Mouse (Mus musculus) cerebellum, postnatal 10 days (tissue): ENCODE data around the gene Gm45015.
A peak's percentile ranks its signal among the peaks of the same experiment; 100 is the strongest.
"Not testable (repeated sequence)": the region's sequence is repeated elsewhere in the genome, so short reads cannot be mapped to it uniquely, and the experiment has no call there.

Experiments
- DNase-seq, 2 experiments: peaks; one replicate each; pipeline ENCODE4 v3.0.0; 2021; ENCODE audit warnings: mixed read lengths in 2 of 2

The Gm45015 gene

DNA sequence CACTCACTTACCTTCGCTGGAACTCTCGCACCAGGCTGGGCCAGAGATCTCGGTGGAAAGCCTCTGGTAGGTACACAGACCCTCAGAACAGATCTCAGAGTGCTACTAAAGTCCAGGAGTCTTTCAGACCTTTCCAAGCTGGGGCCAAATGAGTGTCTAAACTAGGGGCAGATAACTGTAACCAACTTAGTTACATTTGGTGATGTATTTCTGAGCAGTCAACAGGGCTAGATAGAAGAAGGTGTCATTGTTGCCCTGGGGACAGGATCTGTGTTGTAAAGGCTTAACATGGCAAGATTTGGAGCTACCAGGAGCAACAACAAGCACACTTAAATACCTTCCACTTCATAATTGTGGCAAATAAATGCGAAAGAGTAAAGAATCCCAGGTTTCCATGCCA lies at the start of gene Gm45015:
Gene Gm45015 (minus strand): TSS at position 101 of the 400 bp plus-strand sequence.
- DNase-seq: no peak

DNA sequence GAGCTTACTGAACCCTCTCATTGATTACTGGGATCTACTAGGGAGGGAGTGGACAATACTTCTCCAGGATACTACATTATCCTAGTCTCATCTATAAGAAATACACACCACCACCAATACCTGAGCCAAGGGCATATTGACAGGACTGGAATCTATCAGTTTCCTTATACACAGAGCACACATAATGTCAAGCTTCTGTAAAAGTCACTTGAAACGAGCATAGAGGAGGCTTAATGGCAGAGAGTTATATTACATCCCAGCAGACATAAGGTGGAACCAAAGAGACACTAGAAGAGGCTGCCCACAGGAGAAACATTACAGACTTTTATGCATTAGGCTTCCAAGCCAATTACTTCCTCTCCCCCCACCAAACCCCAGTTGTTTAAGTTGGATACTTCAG lies 48.3 kb upstream of the Gm45015 start:
- DNase-seq: no peak

DNA sequence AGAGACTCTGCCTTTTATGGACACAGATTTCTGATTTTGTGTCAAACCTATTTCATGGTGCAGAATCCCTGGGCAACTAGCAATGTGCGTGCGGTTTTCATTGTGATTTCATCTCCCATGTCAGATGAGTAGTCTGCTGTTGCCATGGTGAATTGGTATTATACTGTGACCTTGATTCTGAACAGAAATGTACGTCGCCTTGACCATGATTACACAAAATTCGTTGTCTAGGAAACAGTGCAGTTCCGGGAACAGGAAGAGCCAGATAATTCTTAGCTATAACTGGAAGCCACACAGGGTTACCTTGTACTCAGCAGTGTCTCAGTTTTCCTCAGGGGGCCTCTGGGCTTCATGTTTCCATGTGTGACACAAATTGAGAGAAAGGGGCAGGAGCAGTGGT lies 47.8 kb upstream of the Gm45015 start:
- peak in 1 of 2 experiments; percentile 1 for DNase-seq

DNA sequence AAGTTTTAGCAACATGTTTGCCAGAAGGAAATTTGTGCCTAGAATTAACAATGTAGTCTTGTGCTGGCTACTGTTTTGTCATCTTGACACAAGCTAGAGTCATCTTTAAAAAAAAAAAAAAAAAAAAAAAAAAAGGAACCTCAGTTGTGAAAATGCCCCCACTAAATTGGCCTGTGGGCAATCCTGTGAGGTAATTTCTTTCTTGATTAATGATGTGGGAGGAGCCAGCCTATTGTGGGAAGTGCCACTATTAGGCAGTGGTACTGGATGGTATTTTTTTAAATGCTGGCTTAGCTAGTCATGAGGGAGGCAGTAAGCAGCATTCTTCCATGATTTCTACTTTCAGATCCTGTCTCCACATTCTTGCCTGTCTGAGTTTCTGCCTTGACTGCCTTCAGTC lies 26.7 kb upstream of the Gm45015 start:
- DNase-seq: no peak

DNA sequence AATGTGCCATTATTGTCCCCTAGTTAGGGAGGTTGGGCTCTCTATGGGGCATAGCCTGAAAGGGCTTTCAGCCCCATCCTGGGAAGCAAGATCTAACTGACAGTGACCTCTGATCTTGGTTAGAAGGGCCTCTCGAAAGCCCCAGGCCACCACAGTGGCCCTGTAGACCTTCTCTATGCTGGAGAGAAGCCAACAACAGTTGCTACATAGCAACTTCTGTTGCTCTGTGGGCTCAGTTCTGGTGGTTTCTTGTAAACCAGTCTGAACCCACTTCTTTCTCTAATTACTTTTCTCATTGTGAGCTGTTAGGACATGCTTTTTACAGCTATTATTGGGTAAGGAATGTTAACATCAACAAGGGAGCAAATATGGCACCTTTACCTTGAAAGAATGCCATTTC lies 20.1 kb upstream of the Gm45015 start:
- no peak for DNase-seq

DNA sequence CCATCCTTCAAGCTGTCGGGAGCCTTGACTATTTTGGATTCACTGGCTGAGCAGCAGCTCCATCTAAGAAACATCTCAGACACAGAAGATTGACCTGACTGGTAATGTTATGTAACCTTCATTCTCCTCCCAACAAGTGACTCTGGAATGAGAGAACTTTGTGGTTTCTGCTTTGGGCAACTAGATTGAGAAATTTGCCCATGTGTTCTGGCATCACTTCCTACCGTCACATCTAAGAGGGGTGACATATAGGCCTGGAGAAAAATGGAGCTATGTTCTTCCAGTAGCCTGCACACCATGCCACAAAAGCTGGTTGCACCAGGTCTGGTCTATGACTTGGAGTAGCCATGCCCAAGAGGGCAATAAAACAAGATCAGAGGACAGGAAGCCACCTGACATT lies 19.5 kb upstream of the Gm45015 start:
- DNase-seq: no peak

DNA sequence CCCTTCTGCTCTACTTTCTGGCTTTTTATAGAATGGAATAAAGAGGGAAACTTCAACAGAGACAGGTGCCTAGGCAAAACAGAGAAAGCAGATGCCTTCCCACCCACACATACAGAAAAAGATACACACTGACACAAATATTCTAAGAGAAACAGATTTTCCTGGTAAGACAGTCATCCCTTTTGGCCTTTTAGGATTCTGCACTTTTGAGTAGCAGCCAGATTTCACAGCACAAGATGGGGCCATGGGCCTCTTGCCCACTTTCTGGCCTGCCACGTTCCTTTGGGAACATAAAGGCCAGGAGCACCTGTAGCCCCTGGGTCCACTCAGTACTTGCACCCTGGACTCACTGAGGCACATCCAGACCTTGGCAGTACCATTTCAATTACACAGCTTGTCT lies 7.7 kb upstream of the Gm45015 start:
- peak; percentile 3 to 11 for DNase-seq

DNA sequence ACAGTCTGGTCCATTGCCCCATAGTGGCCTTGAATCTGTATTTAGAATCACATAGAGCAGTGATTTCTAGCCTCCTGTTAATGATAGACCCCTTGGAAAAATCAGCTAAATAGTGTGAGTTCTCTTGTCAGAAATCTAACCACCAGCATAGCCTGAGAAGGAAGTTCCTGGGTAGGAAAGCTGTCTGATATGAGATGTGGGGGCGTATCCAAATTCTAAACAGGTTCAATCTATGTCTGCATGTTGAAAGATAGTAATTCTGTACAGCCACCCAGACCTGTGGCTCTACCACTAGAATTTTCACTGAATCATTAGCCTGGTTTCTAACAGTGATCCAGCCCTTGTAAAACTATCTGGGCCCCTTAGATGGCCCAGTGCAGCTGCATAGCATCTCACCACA lies 7.2 kb upstream of the Gm45015 start:
- no peak for DNase-seq

DNA sequence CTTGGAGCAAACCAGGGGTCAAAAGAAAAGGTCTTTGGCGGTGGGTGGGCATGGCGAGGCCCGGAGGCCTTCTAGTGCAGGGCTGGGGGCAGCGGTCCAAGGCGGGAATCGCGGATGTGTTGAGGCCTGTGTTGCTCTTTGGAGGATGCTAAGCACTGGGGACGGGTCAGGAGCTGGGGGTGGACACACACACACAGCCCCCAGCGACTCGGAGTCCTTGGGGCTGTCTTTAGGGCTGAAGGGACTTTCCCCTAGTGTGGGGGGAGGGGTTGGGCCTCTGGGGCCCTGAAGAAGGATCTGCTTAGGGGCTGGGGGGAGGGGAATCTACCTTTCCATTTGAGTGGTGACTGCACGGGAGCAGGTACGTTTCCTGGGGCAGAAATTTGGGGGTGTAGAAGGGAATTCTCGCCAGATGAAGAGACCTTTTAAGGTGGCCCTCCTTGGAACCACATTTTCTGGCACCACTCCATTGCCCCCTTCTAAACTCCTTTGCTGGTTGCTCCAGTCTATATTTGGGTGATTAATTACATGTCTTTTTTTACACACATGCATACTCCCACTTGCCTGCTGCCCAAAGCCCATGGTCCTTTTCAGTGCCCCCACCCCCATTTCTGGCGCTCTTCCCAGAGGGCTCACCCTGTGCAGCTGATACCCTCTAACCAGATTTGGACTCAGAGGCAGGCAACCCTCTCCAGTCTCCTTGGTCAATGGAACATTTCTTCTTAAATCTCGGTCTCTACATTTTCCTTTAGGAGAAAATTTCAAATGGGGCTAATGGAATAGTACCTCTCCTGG lies 6.5 kb upstream of the Gm45015 start:
- peak; percentile 68 for DNase-seq

DNA sequence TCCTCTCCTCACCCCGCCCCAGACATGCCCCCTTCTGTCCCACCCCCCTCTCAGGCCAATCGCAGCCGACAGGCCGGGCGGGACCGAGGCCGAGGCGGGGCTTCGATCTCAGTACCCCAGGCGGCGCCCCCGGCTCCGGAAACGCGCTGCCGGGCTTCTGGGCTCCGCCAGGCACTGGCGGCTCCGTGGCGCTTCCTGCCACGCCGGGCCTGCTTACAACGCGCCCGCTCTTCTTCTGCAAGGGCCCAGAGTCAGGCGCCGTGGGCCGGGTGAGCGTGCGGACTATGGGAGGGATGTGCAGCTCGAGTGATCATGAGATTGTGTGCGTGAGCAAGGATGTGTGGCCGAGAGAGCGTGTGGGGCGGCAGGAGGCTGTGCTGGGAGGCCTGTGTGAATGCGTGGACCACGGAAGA lies 5.8 kb upstream of the Gm45015 start, which contains the start of gene Zfp275:
Gene Zfp275 (plus strand): TSS at position 139 of the 413 bp plus-strand sequence.
- DNase-seq: peak; percentile 83 to 90

DNA sequence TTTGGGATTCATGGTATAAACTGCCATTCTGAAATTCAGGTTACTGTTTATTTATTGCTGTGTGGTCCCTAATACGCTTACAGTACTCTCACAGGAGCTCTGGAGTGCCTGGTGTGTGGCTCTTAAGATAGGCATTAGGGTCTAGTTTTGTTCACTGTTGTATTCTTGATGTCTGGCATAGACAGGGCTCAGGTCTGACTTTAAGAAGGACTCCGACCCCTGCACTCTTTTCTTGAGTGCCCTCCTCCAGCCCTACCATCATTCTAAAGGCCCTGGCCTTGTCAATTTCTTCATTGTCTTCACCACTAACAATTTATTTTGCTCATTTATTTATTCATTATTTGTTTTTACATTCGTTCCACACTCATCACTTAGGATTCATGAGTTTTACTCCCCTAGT lies 5.4 kb upstream of the Gm45015 start:
- DNase-seq: no peak

DNA sequence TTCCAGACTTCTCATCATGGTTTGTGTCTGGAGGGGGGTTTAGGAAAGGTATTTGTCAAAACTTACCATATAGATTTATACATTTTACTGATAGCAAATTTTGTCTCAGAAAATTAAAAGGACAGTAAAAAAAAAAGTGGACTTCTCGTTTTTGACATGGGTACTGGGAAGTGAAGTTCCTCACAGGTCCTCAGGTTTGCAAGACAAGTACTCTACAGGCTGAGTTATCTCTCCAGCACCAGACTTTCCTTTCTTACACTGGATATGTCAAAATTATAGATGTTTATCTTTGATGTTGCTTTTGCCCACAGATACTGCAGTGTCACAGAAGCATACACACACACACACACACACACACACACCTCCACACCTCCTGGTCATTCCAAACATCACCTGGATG lies 4.8 kb upstream of the Gm45015 start:
- no peak for DNase-seq

DNA sequence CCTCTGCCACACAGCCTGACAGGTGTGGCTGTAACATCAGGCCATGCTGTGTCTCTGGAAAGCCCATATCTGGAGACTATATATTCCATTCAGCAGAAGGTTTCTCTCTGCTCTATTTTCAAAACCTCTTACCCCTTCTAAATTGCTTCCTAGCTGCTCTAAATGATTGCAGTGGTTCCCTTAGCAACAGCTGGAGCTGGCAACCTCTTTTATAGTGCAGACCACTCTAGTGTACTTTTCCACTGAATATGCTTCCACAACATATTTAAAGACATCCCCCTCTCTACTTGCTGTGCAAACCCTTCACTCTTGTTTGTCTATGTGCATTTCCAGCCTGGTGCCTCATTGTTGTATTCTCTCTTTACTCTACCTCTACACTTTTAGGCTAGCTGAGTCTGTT lies 3.1 kb downstream of the Gm45015 start:
- DNase-seq: no peak

DNA sequence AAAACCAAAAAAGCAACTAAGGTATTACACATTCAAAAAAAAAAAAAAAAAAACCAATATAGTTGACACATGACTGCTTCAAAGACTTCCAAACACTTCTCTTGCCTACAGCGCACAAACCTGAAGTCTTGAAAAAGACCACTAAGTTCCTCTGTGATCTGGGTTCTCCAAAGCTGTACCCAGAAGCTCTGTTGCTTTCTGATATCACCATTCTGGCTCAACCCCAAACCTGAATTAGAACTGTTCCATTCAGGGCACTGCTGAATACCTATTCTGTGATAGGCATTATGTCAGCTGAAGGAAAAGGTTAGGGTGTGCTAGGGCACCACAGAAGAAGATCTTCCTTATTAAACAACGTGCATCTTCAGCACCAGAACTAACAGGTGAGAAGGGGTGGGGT lies 9.4 kb downstream of the Gm45015 start:
- no peak for DNase-seq

DNA sequence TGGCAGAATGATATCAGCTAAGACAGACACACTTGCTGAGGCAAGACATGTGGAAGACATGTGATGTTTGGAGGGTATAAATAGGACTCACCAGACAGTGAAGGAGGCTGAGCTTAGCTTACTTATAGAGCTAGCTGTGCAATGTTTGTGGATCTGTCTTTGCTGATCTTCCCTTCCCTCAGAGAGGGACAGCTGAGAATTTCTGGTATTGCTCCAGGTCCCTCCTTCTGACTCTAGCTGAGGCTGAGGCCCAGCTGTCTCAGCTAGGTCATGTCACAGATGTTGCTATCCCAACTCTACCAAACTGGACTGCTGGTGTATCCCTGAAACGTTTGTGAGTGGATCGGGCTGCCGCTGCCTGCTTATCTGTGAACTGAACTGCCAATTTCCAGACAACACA lies 15.6 kb downstream of the Gm45015 start:
- DNase-seq: no peak

DNA sequence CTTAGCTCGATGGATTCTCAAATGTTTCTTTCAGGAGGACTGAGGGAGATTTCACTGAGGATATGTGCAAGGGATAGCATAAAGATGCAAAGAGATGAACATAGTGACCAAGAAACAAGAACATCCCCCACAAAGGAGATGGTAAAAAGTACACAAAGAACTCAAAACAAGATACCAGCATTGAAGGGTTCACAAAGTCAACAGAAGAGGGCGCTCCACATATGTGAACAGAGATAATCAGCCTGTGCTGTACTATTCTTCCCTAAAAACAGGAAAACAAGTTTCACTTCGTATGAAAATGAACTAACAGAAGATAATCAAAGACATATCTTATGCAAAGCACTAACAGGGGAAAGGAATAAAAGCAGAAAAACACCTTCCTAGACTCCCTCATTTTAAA lies 24.1 kb downstream of the Gm45015 start:
- DNase-seq: peak; percentile 51 to 65

DNA sequence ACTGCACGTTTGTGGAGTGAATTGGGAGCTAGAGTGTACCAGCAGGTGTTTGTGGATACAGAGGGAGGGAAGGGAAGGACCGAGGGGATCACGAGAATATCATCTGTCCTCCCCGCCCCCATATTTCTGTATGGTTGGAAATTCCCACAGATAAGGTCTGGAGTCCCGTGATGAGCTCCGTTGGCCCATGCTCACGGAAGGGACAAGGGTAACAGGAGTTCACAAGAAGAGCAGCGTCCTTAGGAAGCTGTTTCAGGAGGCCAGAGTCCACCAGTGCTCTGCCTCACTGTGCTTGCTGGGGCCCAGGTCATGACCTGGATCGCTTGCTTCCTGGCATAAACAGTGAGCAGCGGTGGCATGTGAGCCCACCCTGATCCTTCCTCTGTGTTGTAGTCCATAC lies 40.9 kb downstream of the Gm45015 start:
- not testable (repeated sequence) for DNase-seq

DNA sequence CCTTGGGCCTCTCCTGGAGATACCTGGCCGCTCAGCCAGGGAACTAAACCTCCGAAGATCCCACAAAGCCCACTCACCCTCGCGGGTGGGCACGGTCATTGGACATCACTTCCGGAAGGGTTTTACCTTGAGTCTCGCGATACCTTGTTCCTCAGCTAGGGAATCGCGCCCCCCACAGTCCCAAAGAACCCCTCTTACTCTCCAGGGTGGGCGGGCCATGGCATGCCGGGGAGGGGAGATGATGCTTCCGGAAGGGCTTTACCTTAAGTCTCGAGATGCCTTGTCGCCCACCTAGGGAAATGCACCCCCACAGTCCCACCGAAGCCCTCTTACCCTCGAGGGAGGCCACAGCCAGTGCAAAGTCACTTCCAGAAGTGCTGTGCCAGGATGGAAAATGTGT lies 43.8 kb downstream of the Gm45015 start, which contains the start of the genes Xlr5a and Xlr5c:
Gene Xlr5a (minus strand): TSS at position 101 of the 400 bp plus-strand sequence.
Gene Xlr5c (minus strand): TSS at position 101 of the 400 bp plus-strand sequence.
- DNase-seq: not testable (repeated sequence)
